Mouse (Mus musculus): ENCODE results near the gene Cntn3.

Gene Cntn3

DNA sequence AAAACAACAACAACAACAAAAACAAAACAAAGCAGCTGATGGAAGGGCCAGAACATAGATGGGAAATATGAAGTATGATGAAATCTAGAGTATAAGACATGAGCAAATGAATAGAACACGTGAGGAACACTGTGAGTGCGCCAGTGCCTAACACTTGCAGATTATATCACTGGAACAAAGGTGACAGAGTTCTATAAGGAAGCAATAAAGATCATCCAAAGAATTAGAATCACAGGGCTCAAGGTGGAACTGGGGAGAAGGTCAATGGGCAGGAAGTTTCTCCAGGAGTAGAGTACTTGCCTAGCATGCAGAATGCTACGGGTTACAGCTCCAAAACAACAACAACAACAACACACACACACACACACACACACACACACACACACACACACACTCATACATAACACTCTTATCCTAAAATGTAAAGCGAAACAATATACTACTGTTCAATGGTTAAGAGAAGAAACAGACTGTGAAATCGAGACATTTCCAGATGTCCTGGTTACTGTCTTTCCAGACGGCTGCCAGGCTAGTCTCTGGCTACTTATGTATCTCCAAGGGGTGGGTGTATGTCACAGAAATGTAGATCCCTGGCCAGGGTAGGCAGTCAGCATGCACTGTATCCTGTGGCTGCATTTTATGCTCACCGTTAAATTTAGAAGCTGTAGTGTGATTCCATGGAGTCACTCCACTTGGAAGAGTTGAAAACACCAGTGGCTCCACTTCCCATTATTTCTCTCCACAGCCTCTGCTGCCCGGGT, 94.4 kb downstream of the Cntn3 start:
- peak; percentile 36 for DNase-seq (ENCODE audit: low read depth, low spot score)

DNA sequence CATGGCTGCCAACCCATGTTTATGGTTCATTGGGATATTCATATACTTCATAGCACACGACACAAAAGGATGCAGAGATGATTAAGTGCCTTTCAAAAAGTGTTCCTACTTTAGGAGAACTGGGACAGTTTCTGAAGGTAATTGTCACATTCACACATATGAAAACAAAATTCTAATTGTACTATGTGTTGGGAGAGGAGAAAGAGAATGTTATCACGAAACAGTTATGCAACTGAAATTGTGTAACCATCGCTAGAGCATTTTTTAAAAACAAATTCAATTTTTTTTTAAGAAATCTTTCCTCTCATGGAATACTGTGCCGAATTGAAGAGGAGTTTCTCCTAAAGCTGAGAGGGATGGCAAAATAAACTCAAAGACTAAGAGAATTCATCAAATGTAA, 134.5 kb downstream of the Cntn3 start:
- peak; percentile 55 for DNase-seq (ENCODE audit: low read depth, low spot score)

DNA sequence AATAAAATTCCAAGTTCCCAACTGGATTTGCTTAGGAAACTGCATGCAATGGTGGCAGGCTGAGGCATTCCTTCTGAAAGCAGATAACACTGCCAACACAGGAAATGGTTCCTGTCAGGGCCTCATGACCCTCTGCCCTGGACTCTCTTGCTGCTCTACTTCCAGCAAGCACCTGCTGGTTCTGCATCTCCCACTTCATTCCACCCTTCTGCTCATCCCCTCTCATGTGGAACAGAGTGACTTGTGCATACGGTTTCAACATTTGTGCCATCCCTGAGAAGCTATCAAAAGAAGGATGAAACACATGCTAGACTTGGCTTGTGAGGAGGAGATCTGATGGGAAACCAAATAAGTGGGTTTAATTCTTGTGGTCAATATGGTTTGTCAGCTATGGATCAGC, 145.4 kb downstream of the Cntn3 start:
- DNase-seq (ENCODE audit: low read depth, low spot score), result peak; percentile 48

DNA sequence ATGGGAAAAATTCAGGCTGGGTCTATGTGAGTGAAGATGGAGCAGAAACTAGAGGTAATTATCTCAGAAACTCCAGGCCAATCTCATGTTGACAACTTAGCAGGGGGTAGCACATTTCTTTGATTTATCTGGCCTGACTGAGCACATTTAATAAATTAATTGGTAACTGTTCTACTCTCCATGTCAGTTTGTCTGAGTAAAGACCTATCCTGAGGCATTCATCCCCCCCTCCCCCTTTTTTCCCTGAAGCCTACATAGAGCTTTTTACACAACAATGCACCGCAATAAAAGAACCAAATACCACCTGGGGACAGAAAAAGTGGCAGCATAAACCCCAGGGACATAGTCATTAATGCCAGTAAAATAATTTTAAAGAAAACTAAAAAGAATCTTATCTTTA, 151.1 kb downstream of the Cntn3 start:
- no peak for DNase-seq (ENCODE audit: low read depth, low spot score)

DNA sequence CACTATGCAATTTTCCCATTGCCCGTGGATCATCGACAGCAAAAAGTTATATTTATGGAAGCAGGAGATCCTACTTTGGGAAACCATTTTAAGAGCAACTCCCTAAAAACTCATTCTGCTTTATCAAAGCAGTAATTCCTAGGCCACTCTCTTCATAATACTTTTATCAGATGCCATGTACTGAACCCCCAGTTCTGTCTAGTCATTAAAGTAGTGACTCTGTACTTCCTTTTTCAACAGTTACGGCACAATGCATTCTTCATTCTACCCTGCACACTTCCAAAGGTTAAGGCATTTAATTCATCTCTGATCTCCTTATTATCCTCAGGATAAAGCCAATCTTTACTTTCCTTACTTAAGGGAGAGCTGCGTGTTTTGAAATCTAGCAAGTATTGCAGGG, 184.3 kb downstream of the Cntn3 start:
- DNase-seq (ENCODE audit: low read depth, low spot score), result no peak

DNA sequence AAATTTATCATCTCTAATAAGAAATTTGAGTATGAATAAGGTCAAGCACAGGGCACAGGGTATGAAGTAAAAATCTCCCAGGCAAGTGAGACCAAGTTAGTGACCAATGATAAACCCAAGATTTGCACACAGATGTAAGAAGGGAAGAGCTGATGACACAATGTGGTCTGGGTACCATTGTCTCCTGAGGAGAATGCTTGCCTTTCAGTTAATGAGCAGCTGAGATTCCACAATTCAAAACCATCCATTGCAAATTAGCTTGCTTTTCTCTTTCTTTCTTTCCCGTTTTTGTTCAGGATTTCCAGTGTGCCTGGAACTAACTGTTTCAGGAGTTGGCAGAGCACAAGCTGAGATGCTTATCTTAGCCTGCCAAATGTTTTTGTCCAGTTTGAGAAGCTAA, 200.8 kb downstream of the Cntn3 start:
- peak; percentile 52 for DNase-seq (ENCODE audit: low read depth, low spot score)

DNA sequence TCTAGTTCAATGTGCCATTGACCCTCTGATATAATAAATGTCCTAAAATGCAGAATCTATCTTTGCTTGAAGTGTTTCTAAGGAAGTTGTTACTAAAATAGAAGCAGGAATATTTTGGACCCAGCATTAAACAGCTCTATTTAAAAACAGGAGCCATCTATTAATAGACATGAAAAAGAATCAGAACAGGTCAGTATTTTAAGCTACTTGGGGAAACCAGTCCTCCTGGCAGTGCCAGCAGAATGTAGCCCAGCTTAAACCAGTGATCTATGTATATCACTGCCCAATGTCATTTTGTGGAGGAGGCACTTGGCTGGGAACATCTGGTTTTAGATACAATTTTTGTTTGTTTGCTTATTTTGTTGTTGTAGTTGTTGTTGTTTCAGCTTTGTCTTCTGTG, 209.0 kb downstream of the Cntn3 start:
- peak; percentile 34 for DNase-seq (ENCODE audit: low read depth, low spot score)

DNA sequence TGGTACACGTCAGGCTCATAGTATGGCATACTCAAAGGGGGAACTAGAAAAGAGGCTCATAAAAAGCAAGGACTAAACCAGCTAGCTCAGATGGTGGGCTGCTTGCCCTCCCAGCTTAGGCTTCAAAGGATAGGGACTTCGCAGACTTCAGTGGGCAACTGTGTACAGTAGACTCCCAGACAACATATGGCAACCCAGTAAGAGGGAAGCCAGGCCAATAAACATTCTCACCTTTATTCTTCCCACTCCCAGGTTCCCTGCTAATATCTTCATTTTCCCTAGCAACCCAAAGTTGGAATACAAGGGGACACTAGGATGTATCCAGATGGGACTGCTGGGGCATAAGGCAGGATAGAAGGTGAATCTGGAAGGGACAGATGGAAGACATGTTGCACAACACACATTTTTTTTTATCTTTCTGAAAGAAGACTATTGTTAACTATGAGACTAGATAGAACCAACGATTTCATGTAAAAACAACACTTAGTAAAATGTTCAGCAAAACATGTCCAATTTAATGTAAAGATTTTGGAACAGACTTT, 209.5 kb downstream of the Cntn3 start:
- peak; percentile 62 for DNase-seq (ENCODE audit: low read depth, low spot score)

DNA sequence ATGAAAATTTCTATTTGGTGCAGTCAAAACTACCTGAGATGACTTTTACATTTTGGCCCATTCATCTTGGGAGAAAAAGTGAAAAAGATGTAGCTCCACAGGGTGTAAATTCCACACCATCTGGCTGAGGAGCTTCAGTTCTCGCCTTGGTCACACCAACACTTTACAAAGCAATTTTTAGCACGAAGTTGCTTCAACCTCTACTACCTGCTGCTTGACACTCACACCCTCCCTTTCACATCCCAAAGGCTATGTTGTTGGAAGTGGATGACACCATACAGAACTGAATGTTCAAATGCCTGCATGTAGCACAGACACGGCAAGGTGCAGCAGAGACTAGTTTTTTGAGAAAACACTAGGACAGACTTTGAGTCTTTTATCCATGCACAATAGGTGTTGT, 240.8 kb downstream of the Cntn3 start:
- DNase-seq (ENCODE audit: low read depth, low spot score), result peak; percentile 70

DNA sequence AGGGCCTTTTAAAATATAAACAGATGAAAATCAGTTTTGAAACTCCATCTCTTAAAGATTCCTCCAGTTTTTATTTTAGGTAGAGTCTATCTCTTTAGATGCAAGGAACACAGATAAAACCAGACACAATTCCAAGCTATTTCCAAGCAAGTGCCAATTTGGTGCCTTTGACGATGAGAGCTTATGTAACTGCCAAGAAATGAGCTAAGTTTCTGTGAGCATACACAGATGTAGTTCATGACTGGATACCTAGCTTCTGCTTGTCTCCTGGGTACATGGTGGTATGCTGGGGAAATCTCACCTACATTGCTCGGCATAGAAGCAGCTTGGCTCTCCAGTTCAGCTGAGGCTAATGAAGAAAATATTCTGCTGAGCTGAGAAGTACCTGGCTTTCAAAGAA, 246.2 kb downstream of the Cntn3 start:
- DNase-seq (ENCODE audit: low read depth, low spot score), result peak; percentile 81

DNA sequence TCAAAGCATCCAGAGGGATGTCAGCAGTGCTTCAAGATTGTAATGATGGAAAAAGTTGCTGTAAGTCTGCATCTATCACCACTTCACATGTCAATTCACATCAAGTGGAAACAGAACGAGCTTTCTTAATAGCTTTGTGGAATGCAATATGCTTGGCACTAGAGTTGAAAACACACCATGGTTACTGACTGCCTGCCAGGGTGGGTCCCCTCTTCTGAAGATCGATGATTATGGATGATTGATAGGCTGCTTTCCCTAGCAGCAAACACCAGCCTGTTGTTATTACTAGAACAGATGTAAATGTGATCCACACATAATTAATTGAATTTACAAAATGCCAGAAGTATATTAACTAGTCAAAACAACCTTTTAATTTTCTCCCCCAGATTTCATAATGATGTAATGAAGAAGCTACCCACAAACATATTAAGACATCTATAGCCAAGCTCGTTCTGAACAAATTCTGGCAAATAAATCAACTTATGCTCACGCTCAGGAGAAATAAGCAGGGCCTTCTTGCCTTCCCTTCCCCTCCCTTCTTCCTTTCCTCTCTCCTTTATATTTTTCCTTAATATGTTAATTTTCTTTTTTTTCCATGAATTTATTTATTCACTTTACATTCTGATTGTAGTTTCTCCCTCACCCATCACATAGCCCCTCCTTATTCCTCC, 250.2 kb downstream of the Cntn3 start:
- no peak for DNase-seq (ENCODE audit: low read depth, low spot score)

DNA sequence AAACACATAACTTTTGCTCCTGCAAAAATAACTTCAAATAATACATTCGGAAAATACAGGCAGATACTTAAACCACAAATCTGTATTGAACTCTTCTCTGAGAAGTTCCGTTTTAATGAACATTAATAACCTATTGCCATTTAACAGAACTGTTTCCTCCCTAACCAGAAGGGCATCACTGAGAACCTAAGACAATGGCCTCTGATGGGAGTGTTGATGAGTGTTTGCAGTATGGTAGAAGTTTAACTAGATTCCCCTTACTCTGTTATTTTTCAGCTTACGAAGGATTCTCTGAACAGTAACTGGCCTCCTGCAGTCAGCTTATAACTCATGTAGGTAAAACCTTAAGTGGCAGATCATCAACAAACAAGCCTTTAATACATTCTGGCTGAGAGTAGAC, 253.1 kb downstream of the Cntn3 start:
- DNase-seq (ENCODE audit: low read depth, low spot score), result no peak

DNA sequence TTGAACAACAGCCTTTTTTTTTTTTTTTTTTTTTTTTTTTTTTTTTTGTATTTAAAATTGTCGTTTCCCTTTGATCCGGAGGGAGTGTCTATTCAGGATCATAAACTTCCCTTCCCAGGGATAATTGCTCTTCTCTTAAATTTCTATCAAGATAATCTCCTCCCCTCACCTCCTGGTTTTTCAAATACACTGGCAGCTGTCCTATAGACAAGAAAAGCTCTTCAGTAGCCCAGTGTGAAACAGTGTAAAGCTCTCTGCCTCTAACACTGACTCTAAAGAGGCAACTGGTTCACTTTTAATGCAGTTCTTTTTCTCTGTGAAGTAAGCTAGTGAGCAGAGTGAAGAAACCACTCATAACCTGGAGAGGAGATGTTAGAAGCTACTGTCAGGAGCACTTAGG, 290.0 kb downstream of the Cntn3 start:
- no peak for DNase-seq (ENCODE audit: low read depth, low spot score)

DNA sequence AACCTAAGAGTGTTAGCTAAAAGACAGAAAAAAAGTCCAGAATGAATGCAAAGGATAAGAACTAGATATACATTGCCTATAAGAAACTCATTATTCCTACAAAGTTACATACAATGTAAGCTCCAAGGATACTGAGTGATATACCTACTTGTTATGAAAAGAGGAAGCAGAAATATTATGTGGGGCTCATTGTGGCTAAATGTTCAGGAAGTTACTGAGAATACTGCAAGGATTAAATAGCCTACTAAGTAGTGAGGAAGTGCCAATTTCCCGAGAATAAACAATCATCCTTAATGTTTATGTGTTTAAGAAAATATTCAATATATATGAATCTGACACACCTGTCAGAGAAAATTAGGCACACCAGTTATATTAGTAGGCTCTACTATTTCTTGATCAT, 341.9 kb downstream of the Cntn3 start:
- no peak for DNase-seq (ENCODE audit: low read depth, low spot score)

DNA sequence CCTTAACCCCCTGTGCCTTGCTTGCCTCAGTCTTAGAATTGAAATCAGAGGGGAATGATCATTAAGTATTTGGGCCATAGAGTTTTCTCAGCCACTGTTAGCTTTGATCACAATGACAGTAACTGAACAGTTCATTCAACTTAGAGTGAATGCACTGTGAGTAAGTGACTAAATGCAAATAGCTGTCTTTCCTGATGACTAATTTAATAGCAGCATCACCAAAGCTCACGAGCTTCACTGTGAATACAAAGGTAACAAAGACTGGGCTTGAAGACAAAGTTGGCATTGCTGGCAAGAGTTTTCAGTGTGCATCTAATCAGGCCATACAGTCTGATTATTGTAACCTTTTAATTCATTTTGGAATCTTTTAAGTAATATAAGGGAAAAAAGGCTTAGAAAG, 386.6 kb downstream of the Cntn3 start:
- peak; percentile 7 for DNase-seq (ENCODE audit: low read depth, low spot score)

DNA sequence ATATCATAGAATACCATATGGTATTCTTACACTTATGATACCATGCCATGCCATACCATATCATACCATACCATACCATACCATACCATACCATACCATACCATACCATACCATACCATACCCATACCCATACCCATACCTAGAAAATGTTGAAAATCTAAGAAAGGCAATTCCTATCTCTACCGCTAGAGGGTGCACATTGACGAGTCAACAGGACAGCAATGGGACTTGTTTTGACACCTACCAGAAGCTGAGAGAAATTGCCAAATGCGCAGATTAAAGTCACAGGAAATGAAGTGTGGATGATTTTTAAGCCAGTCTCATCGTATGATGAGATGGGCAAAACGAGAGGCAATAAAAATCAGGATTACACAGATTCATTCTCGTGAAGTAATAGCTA, 402.0 kb downstream of the Cntn3 start:
- peak; percentile 46 for DNase-seq (ENCODE audit: low read depth, low spot score)

DNA sequence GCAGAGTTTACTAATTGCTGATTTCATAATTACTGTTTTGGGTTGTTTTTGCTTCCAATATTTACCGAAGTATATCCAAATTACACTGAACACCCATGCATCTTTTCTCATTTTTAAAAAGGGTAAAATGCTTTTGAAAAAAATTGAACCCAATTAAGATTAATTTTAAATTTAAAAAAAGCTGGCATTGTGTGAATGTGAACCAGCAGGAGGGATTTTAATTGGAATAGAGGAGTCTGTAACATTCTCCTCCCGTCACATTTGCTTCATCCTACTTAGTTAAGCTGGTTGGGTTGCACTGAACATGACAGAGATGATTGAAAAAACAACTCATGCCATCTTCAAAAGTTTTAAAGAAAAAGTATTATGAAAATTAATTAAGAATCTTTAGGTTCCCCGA, 411.7 kb downstream of the Cntn3 start:
- no peak for DNase-seq (ENCODE audit: low read depth, low spot score)

DNA sequence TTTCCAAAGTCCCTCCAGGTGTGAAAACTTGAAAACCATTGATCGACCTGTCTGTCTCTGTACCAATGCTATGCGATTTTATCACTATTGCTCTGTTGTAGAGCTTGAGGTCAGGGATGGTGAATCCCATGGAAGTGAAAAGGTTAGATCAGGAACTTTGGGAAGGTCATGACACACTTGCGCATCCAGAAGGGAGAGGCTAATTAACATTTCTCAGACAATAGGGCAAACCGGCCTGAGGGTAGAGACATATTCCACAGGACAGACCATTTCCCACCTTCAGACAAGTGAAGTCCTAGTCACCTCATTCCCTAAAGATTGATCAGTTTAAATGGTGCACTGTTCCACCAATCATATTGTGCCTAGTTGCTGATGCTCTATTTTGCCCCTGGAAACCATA, 451.2 kb downstream of the Cntn3 start:
- DNase-seq (ENCODE audit: low read depth, low spot score), result no peak

DNA sequence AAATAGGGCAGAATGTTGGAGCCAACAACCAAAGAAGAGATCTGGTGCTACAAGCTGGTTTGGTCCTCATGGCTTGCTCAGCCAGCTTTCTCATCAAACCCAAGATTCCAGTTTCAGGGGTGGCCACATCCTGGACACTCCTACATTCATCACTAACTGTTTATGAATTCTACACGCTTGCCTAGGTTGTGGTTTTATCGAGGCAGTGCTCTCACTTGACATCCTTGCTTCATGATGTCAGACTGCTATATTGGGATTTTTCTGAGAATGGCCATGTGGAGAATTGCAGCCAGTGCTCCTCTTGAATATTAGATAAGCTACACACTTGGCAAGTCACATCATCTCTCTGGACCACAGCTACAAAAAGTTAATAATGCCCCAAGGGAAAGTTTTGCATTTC, 452.9 kb downstream of the Cntn3 start:
- no peak for DNase-seq (ENCODE audit: low read depth, low spot score)

DNA sequence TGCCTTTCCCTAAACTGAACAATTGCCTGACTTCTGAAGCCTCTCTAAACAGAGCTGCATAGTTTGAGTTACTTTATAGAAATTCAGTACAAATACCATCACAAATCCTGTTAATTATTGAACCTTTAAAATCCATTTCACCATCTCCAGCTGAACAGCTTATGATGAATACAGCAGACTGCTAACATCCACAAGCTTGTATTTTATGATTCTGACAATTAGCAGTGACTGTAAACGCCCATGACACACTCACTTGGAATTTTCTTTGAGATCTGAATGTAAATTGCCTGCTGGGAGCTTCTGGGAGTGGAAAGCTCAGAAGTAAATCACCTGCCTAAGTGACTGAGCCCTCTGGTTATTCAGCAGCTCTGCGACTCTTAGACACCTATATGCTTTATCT, 459.3 kb downstream of the Cntn3 start:
- no peak for DNase-seq (ENCODE audit: low read depth, low spot score)

All from brain, adult 2 months (tissue).